ENCODE assay signal across 8 mouse cellular contexts in genomic region chr2:32961192-32961995, GRCm38 (mm10). TPM values are rescaled to one million over a fixed set of nuclear protein-coding genes. Genes with fewer than 3 reads are reported as not detected.
DNase-seq lines count a peak whose midpoint lies in the region; ATAC-seq and TF ChIP-seq lines count a peak whose summit lies in the region.

Gene Rpl12 (plus strand): TSS chr2:32961559.
Gene Lrsam1 (minus strand): TSS chr2:32961614.

- TF ChIP-seq CTCF in MEL (IDR thresholded peaks at IDR 0.05 in 2 of 3, conservative IDR thresholded peaks at IDR 0.05 in 1 of 3; ENCODE audit: control insufficient read depth in 1 of 3, insufficient read depth in 1 of 3, low read depth in 2 of 3, low read length in 3 of 3, poor library complexity in 1 of 3, severe bottlenecking in 1 of 3): no peak
- TF ChIP-seq CTCF in cerebellum, adult 2 months (IDR thresholded peaks at IDR 0.05; ENCODE audit: borderline replicate concordance, insufficient read depth, low read depth, low read length): no peak
- TF ChIP-seq CTCF in lung, postnatal 0 days (IDR thresholded peaks at IDR 0.05): no peak

- no peak for TF ChIP-seq RAD21 in MEL (IDR thresholded peaks at IDR 0.05; ENCODE audit: low read depth, low read length)

- peaks cover 6 to 12% of the 10 kb centered on the region in 2 experiments for H3K36me3 ChIP-seq in MEL (ENCODE audit: control insufficient read depth in 1 of 2, insufficient read depth in 2 of 2, low read length in 2 of 2)
- H3K36me3 ChIP-seq in lung, postnatal 0 days (ENCODE audit: insufficient read depth, low read length): peaks cover 3% of the 10 kb centered on the region; the same call in 1 of the 2 replicates

- peak; percentile 94 for DNase-seq in MEL (ENCODE audit: low read depth, low spot score)
- peak; percentile 92 for DNase-seq in cerebellum, adult 2 months
- peak; percentile 94 for DNase-seq in forelimb bud, embryonic 11.5 days (ENCODE audit: low read depth, low spot score)
- peak; percentile 95 for DNase-seq in layer of hippocampus, adult 9-11 months
- DNase-seq in lung, postnatal 0 days (ENCODE audit: low spot score): peak; percentile 97
- DNase-seq in ovary, postnatal 14 days (ENCODE audit: low spot score): peak; percentile 92
- peak; percentile 97 for DNase-seq in thymus, postnatal 14 days

- TF ChIP-seq POLR2A in MEL (IDR thresholded peaks at IDR 0.05; ENCODE audit: control insufficient read depth in 1 of 2, insufficient read depth in 1 of 2, low read depth in 1 of 2, low read length in 2 of 2, poor library complexity in 1 of 2): peak; percentile 96 to 97
- TF ChIP-seq POLR2A in cerebellum, adult 2 months (IDR thresholded peaks at IDR 0.05; ENCODE audit: borderline replicate concordance, insufficient read depth, low read length): peak; percentile 86; the same call in 1 of the 2 replicates

- H3K9ac ChIP-seq in MEL (ENCODE audit: control insufficient read depth, low read depth, low read length, poor library complexity, severe bottlenecking): peak within 1 kb of the TSS; percentile 91
- H3K9ac ChIP-seq in lung, postnatal 0 days (replicated peaks; ENCODE audit: low read depth): peak within 1 kb of the TSS; percentile 92

- 2% methylated on average over 55 of the region's 55 CpGs for WGBS in cerebellum, adult 2 months
- WGBS in lung, postnatal 0 days: 2% methylated on average over 50 of the region's 55 CpGs

- peak within 1 kb of the TSS; percentile 85 for H3K4me2 ChIP-seq in lung, postnatal 0 days (replicated peaks; ENCODE audit: low read depth, low read length)

- H3K79me2 ChIP-seq in MEL (ENCODE audit: control insufficient read depth, insufficient read depth, low read length, poor library complexity): peaks cover 43% of the 10 kb centered on the region

- H3K9me3 ChIP-seq in MEL (replicated peaks; ENCODE audit: insufficient read depth, low read length): no peaks in the 10 kb centered on the region
- H3K9me3 ChIP-seq in lung, postnatal 0 days (ENCODE audit: low read length): no peaks in the 10 kb centered on the region

- H3K27ac ChIP-seq in MEL (ENCODE audit: control insufficient read depth, low read depth, low read length): peak within 1 kb of the TSS; percentile 95
- H3K27ac ChIP-seq in cerebellum, adult 2 months (ENCODE audit: insufficient read depth, low read length): no peak within 1 kb of the TSS; the same call in 1 of the 2 replicates
- peak within 1 kb of the TSS; percentile 81 for H3K27ac ChIP-seq in lung, postnatal 0 days (ENCODE audit: low read length)

- ATAC-seq in hematopoietic stem cell, adult 5-6 weeks (replicated peaks in 1 of 2; ENCODE audit: insufficient read depth in 1 of 2, low FRiP score in 2 of 2, low TSS enrichment in 1 of 2, low read depth in 1 of 2, poor library complexity in 2 of 2, severe bottlenecking in 2 of 2): peak; percentile 84 to 89
- peak; percentile 97 for ATAC-seq in lung, postnatal 0 days

- peak within 1 kb of the TSS; percentile 51 to 84 for H3K4me3 ChIP-seq in MEL (ENCODE audit: control insufficient read depth in 1 of 2, insufficient read depth in 1 of 2, low read depth in 2 of 2, low read length in 2 of 2)
- peak within 1 kb of the TSS; percentile 70 for H3K4me3 ChIP-seq in cerebellum, adult 2 months (replicated peaks; ENCODE audit: insufficient read depth, low read depth, low read length)
- H3K4me3 ChIP-seq in lung, postnatal 0 days (ENCODE audit: low read depth, low read length): peak within 1 kb of the TSS; percentile 69

- no peaks in the 10 kb centered on the region for H3K27me3 ChIP-seq in MEL (ENCODE audit: control insufficient read depth in 1 of 2, insufficient read depth in 2 of 2, low read length in 2 of 2)
- no peaks in the 10 kb centered on the region for H3K27me3 ChIP-seq in cerebellum, adult 2 months (ENCODE audit: control insufficient read depth, insufficient read depth, low read length)
- H3K27me3 ChIP-seq in lung, postnatal 0 days (replicated peaks; ENCODE audit: insufficient read depth, low read length): no peaks in the 10 kb centered on the region

- peaks cover 0 to 13% of the 10 kb centered on the region in 2 experiments; a peak in 3 of 4 replicates for H3K4me1 ChIP-seq in MEL (ENCODE audit: control insufficient read depth in 1 of 2, insufficient read depth in 2 of 2, low read length in 2 of 2)
- H3K4me1 ChIP-seq in cerebellum, adult 2 months (ENCODE audit: control insufficient read depth, insufficient read depth, low read length): peaks cover 6% of the 10 kb centered on the region
- peaks cover 7% of the 10 kb centered on the region for H3K4me1 ChIP-seq in lung, postnatal 0 days (ENCODE audit: insufficient read depth, low read depth, low read length)

- TF ChIP-seq EP300 in MEL (IDR thresholded peaks at IDR 0.05; ENCODE audit: low read depth in 1 of 2, low read length in 2 of 2): no peak
- peak; percentile 94 for TF ChIP-seq EP300 in lung, postnatal 0 days (IDR thresholded peaks at IDR 0.05)

TF ChIP-seq in MEL, 35 proteins besides CTCF, POLR2A, EP300 and RAD21:
- TF ChIP-seq NELFE (IDR thresholded peaks at IDR 0.05; ENCODE audit: low read depth, low read length) (peak; percentile 92), HCFC1 (IDR thresholded peaks at IDR 0.05; ENCODE audit: low read depth, low read length) (peak; percentile 94), MAFK (IDR thresholded peaks at IDR 0.05; ENCODE audit: borderline replicate concordance, low read depth, low read length) (no peak), KAT2A (conservative IDR thresholded peaks at IDR 0.05; ENCODE audit: low read depth, low read length) (peak; percentile 89), POLR2AphosphoS5 (IDR thresholded peaks at IDR 0.05; ENCODE audit: borderline replicate concordance, low read depth, low read length) (0 out of 2 replicates have a peak, but pooled peaks have one; percentile 77), CHD1 (IDR thresholded peaks at IDR 0.05; ENCODE audit: low read depth, low read length) (no peak), ELF1 (IDR thresholded peaks at IDR 0.05; ENCODE audit: low read depth, low read length) (peak; percentile 73; the same call in 1 of the 2 replicates), SIN3A (IDR thresholded peaks at IDR 0.05; ENCODE audit: low read length) (peak; percentile 90), GABPA (IDR thresholded peaks at IDR 0.05; ENCODE audit: low read depth, low read length) (no peak), POLR2AphosphoS2 (IDR thresholded peaks at IDR 0.05; ENCODE audit: low read length) (peak; percentile 89; the same call in 1 of the 2 replicates), USF2 (IDR thresholded peaks at IDR 0.05; ENCODE audit: borderline replicate concordance in 1 of 2, insufficient read depth in 1 of 2, low read depth in 1 of 2, low read length in 2 of 2) (no peak), ZKSCAN1 (IDR thresholded peaks at IDR 0.05; ENCODE audit: low read depth, low read length) (no peak), TBP (IDR thresholded peaks at IDR 0.05; ENCODE audit: low read depth, low read length) (peak; percentile 97), UBTF (IDR thresholded peaks at IDR 0.05; ENCODE audit: borderline replicate concordance, insufficient read depth, low read depth, low read length) (no peak), RCOR1 (IDR thresholded peaks at IDR 0.05; ENCODE audit: low read depth, low read length) (no peak), MAX (IDR thresholded peaks at IDR 0.05; ENCODE audit: low read length) (peak; percentile 65; the same call in 1 of the 2 replicates), TAL1 (IDR thresholded peaks at IDR 0.05; ENCODE audit: low read length) (no peak), BHLHE40 (IDR thresholded peaks at IDR 0.05; ENCODE audit: borderline replicate concordance, low read depth, low read length) (no peak), MXI1 (IDR thresholded peaks at IDR 0.05; ENCODE audit: low read depth, low read length) (peak; percentile 93), ZMIZ1 (IDR thresholded peaks at IDR 0.05; ENCODE audit: low read depth, low read length) (peak; percentile 48; the same call in 1 of the 2 replicates), MAZ (IDR thresholded peaks at IDR 0.05; ENCODE audit: low read depth, low read length) (peak; percentile 79; the same call in 1 of the 2 replicates), ZNF384 (IDR thresholded peaks at IDR 0.05; ENCODE audit: low read depth, low read length) (no peak), MYB (IDR thresholded peaks at IDR 0.05; ENCODE audit: low read depth, low read length) (no peak), NRF1 (IDR thresholded peaks at IDR 0.05; ENCODE audit: insufficient read depth, low read depth, low read length, poor library complexity, severe bottlenecking) (peak; percentile 27; the same call in 1 of the 2 replicates), TCF12 (IDR thresholded peaks at IDR 0.05; ENCODE audit: low read depth, low read length) (peak; percentile 86), CHD2 (IDR thresholded peaks at IDR 0.05; ENCODE audit: low read length) (peak; percentile 98), ZC3H11A (IDR thresholded peaks at IDR 0.05; ENCODE audit: low read depth, low read length) (no peak), MYC (IDR thresholded peaks at IDR 0.05; ENCODE audit: low read depth, low read length) (peak; percentile 95), SMC3 (IDR thresholded peaks at IDR 0.05; ENCODE audit: low read depth, low read length) (no peak)
TF ChIP-seq in MEL: peak in this region for 16.

RNA-seq across cellular contexts. Expression of gene Rpl12, which starts in this region (rescaled TPM):
- total RNA-seq in MEL (2012; rRNA removed): 1,806 and 1,842 TPM in 2 replicates
- 100 to 1,000 TPM in 1 of 2 experiments, not detected in 1; 116 TPM for polyA plus RNA-seq in MEL (2012; ENCODE audit: insufficient read depth in 1 of 2, insufficient read length in 2 of 2, low read depth in 1 of 2, low replicate concordance in 2 of 2, missing spikeins in 1 of 2)
- polyA plus RNA-seq in cerebellum, adult 2 months (2012; rRNA removed): 257 and 289 TPM in 2 replicates
- 2,548 and 2,599 TPM in 2 replicates for total RNA-seq in hematopoietic stem cell, adult 5-6 weeks (2017)
- polyA plus RNA-seq in lung, postnatal 0 days (2015; fragmentation: Nextera tagmentation; extraction: Ambion mirVana): 78.4 and 82.5 TPM in 2 replicates

RNA-seq across cellular contexts. Expression of gene Lrsam1, which starts in this region (rescaled TPM):
- 13.5 and 17.9 TPM in 2 replicates for total RNA-seq in MEL (2012; rRNA removed)
- polyA plus RNA-seq in MEL (2012; ENCODE audit: insufficient read depth in 1 of 2, insufficient read length in 2 of 2, low read depth in 1 of 2, low replicate concordance in 2 of 2, missing spikeins in 1 of 2): 10 to 100 TPM in 1 of 2 experiments, not detected in 1; 14.2 TPM
- polyA plus RNA-seq in cerebellum, adult 2 months (2012; rRNA removed): 32.8 and 36.7 TPM in 2 replicates
- 4.9 and 5.1 TPM in 2 replicates for total RNA-seq in hematopoietic stem cell, adult 5-6 weeks (2017)
- 5.8 and 6.3 TPM in 2 replicates for polyA plus RNA-seq in lung, postnatal 0 days (2015; fragmentation: Nextera tagmentation; extraction: Ambion mirVana)
